Mouse (Mus musculus) thymus, postnatal 0 days (tissue): ENCODE data around the gene Slc17a9. TPM values are rescaled to one million over a fixed set of nuclear protein-coding genes. Genes with fewer than 3 reads are reported as not detected.
A peak's percentile ranks its signal among the peaks of the same experiment; 100 is the strongest.
"Not testable (repeated sequence)": the region's sequence is repeated elsewhere in the genome, so short reads cannot be mapped to it uniquely, and the experiment has no call there.

Source experiments
- DNase-seq: peaks from one replicate; pipeline ENCODE4 v3.0.0-alpha.2; 2015; ENCODE audit warnings: low spot score
- polyA plus RNA-seq: library from polyadenylated mRNA; unstranded; fragments of >200 nt; fragmentation: Nextera tagmentation; extraction: Ambion mirVana; gene quantifications from 2 replicates; pipeline ENCODE4 v1.2.1, GENCODE M21; 2015

The Slc17a9 gene
- polyA plus RNA-seq, 1 experiment from 2014 or later: 3.1 TPM

DNA sequence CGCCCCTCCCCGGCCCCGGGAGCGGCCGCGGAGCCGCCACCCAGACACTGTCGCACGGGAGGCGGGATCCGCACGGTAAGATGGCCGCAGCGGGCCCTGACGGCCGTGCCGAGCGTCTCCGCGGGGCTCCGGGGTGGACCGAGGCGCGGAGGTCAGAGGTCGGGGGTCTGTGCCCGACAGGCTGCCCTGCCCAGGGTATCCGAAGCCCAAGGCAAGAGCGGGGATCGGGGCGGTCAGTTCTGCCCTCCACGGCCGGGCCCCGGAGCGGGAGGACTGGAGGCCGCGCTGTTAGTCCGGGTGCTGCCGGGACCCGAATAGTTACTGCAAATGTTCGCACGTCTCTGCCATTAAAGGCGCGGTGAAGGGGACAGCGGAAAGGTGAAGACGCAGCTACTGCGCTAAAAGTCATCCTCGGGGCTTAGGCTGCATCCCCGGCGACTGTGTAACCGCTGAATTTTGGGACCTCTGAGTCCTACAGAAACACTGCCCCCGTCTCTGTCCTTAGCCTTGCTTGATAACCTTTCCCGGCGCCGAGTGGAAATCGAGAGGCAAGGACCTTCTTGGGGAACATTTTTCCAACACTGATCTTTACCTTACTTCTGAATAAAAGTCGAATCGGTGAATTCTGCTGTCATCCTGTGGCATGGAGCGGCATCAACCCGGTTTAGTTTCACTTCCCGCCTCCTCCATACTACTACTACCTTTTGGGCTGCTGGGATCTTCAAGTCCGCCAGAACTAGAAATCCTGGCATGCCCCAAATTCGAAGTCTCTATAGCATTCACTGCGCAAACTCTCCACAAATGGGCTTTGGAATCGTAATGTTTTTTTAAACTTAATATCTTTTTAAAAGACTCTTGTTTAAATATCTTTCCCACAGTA, 14.5 kb upstream of the Slc17a9 start:
- no peak for DNase-seq

GRCm38 (mm10) chr2:180711527-180711926, 13.5 kb upstream of the Slc17a9 start:
- no peak for DNase-seq

- no peak for DNase-seq
Measured at GRCm38 (mm10) chr2:180712037-180712689, 12.9 kb upstream of the Slc17a9 start.

- DNase-seq: not testable (repeated sequence)
Measured at GRCm38 (mm10) chr2:180722748-180723147, 2.3 kb upstream of the Slc17a9 start.

- no peak for DNase-seq
Measured at GRCm38 (mm10) chr2:180723865-180724264, 1.2 kb upstream of the Slc17a9 start.

DNA sequence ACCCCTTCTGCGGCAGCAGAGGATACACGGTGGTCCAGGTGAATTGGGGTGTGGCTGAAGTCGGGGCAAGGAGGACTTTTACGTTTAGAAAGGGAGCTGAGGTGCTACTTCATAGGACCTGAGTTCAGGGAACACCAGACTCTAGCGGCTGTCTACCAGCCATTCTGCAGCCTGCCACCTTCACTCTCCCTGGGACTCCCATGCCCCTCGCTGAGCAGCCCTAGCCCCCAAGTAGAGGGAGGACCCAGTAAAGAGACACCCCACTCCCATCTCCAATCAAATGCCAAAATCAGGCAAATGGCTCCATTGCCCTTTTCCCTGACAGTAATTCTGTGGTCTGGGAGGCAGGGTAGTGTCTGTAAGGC, 333 bp downstream of the Slc17a9 start:
- no peak for DNase-seq

DNA sequence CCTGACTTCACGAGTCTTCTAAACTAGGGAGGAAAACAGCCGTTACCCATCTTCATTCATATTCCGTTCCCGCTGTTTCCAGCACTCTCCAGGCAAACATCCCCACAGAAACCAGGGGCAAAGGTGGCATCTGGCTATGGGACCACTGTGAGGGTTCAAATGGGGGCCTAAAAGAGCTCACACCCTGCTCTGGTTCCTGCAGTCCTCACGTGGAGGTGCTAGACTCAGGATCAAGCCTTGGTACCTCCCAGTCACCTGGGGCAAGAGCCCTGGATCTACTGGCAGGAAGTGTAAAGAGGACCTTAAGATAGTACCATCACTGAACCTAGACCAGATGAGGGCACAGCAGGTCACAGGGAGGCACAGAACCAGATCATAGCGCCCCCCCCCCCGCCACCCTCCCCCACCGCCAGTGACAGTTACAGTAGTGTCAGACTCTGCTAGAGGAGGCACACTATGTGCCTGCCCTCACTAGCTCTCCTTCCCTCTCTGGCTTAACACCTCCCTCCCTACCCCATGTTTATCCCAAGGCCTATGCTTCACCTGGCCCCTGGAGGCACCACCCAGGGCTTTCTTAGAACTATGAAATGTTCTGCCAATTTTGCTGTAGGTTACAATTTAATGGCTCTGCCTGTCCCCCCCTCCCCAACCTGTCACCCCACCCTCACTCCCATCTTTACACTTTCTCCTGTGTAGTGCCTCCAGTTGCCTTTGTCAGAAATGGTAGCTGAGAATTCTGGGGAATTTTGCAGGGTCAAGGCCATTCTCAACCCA, 980 bp downstream of the Slc17a9 start:
- no peak for DNase-seq

- DNase-seq: peak; percentile 73
Measured at GRCm38 (mm10) chr2:180726658-180727442, 1.8 kb downstream of the Slc17a9 start.

DNA sequence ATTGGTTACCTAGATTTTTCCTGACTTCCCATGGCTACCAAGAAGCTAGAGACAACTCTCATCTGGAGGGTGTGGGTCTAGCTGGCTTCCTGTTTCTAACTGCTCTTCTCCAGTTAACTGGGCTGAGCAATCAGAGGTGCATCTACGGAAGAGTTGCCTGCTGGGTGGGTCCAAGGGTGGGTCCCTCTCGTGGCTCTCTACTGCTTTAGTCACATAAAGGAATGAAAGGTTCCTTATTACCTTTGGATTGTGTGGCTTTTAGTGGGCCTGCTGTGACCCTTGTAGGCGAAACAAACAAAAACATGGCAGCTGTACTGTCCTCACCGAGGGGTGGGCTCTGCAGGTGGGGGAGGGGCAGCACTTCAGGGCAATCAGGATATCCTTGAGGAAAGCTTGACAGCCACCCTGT, 2.6 kb downstream of the Slc17a9 start:
- DNase-seq: no peak

GRCm38 (mm10) chr2:180731036-180731435, 6.0 kb downstream of the Slc17a9 start:
- DNase-seq: peak; percentile 24

DNA sequence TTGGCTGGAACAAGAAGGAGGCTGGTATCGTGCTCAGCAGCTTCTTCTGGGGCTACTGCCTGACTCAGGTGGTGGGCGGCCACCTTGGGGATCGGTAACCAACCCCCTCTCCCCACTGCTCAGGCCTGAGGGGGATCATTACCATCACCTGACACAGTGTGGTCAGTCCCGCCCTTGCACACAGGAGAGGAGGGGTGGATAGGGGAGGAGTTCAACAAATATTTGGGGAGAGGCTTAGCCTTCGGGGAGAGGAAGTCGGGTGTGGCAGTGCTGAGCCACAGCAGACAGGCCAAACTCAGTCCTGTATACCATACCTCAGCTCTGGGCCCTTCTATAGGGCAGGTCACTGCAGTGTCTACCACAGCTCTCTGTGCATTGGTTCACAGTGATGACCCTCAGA, 6.9 kb downstream of the Slc17a9 start:
- no peak for DNase-seq

- no peak for DNase-seq
Measured at GRCm38 (mm10) chr2:180735232-180735631, 10.2 kb downstream of the Slc17a9 start.

DNA sequence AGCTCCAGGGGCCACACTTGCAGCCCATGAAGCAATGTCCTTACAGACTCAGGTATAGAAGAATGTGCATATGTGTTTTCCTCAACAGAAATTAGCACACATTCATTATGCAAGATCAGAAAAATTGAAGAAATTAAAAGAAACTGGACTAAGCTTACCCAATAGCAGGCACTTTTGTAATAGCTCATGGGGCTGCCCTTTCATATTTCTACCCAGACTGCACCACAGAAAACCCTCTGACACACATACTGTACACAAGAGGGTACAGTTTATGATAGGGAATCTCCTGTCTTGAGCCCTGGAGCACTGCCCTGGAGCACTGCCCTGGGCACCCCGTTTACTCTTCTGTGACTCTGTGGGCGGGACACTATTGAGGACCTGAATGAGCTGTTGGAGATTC, 12.9 kb downstream of the Slc17a9 start:
- no peak for DNase-seq

DNA sequence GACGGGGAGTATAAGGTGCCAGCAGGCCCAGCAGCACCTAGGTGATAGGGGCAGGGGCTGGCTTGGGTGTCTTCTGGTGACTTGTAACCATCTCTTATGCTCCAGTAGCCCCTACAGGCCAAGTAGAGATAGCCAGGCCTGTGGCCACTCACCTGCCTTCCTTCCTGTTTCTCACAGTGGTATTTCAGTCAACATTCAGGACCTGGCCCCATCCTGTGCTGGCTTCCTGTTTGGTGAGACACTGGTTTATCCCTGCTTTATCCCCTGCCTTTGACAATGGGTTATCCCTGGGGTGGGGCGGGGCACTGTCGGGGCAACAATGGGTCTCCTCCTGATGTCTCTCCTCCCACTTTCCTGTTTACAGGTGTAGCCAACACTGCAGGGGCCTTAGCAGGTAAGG, 15.3 kb downstream of the Slc17a9 start:
- DNase-seq: no peak

- no peak for DNase-seq
Measured at GRCm38 (mm10) chr2:180741421-180741820, 16.4 kb downstream of the Slc17a9 start.

- DNase-seq: no peak
Measured at GRCm38 (mm10) chr2:180742820-180743219, 17.8 kb downstream of the Slc17a9 start.

- DNase-seq: no peak
Measured at GRCm38 (mm10) chr2:180743321-180743720, 18.3 kb downstream of the Slc17a9 start.

- DNase-seq: peak; percentile 87
Measured at GRCm38 (mm10) chr2:180745248-180745927, 20.3 kb downstream of the Slc17a9 start.

GRCm38 (mm10) chr2:180746569-180747192, 21.6 kb downstream of the Slc17a9 start:
- no peak for DNase-seq

DNA sequence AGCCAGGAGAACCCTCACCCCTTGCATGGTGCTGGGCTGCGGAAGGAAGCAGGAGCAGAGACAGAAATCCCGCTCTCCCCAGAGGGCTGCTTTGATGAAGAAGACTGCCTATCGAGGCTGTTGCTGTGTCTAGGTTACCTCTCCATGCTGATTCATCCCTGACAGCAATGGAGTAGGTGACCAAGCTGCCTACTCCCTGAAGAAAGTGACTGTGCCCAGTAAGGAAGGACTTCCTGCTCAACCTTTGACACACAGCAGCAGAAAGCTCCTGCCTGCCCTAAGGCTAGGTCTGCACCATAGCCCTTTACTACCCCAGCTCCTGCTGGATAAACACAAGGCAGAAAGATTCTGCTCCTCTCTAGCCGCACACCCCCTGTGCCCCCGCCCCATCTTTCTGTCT, 23.8 kb downstream of the Slc17a9 start:
- no peak for DNase-seq
